Mouse (Mus musculus): ENCODE measurements around the gene Asap3.

Gene Asap3

GRCm38 (mm10) chr4:136259916-136260315 is 53.8 kb downstream of the Asap3 start:
- no peak for DNase-seq

GRCm38 (mm10) chr4:136260491-136261180 is 54.5 kb downstream of the Asap3 start:
- peak; percentile 83 for DNase-seq

- no peak for DNase-seq
Observed at GRCm38 (mm10) chr4:136261912-136262311, 55.7 kb downstream of the Asap3 start.

- no peak for DNase-seq
Observed at GRCm38 (mm10) chr4:136263555-136263954, 57.4 kb downstream of the Asap3 start.

- DNase-seq = peak; percentile 60
Observed at GRCm38 (mm10) chr4:136266716-136267343, 60.7 kb downstream of the Asap3 start.

GRCm38 (mm10) chr4:136268912-136269311 is 62.7 kb downstream of the Asap3 start:
- DNase-seq = no peak

- no peak for DNase-seq
Observed at GRCm38 (mm10) chr4:136270648-136271047, 64.5 kb downstream of the Asap3 start.

GRCm38 (mm10) chr4:136281097-136281496 is 74.9 kb downstream of the Asap3 start:
- DNase-seq = no peak

- no peak for DNase-seq
Observed at GRCm38 (mm10) chr4:136281611-136282010, 75.4 kb downstream of the Asap3 start.

- DNase-seq = no peak
Observed at GRCm38 (mm10) chr4:136282621-136283480, 76.7 kb downstream of the Asap3 start.

GRCm38 (mm10) chr4:136283783-136284182 is 77.6 kb downstream of the Asap3 start:
- no peak for DNase-seq

GRCm38 (mm10) chr4:136284455-136284854 is 78.3 kb downstream of the Asap3 start, which contains the start of gene Zfp46:
Zfp46 (plus strand) TSS chr4:136284683.
- no peak for DNase-seq

GRCm38 (mm10) chr4:136284891-136285290 is 78.7 kb downstream of the Asap3 start:
- DNase-seq = no peak

GRCm38 (mm10) chr4:136285348-136285810 is 79.2 kb downstream of the Asap3 start:
- DNase-seq = peak; percentile 91

GRCm38 (mm10) chr4:136285811-136286371 is 79.7 kb downstream of the Asap3 start:
- DNase-seq = peak; percentile 97

GRCm38 (mm10) chr4:136289918-136290780 is 84.0 kb downstream of the Asap3 start:
- no peak for DNase-seq

- DNase-seq = no peak
Observed at GRCm38 (mm10) chr4:136290781-136291595, 84.8 kb downstream of the Asap3 start.

- no peak for DNase-seq
Observed at GRCm38 (mm10) chr4:136291692-136292091, 85.5 kb downstream of the Asap3 start.
